Mouse (Mus musculus) embryonic facial prominence, embryonic 15.5 days (tissue): ENCODE results near the gene Prss48. TPM values are rescaled to one million over a fixed set of nuclear protein-coding genes. Genes with fewer than 3 reads are reported as not detected.

Source experiments
- polyA plus RNA-seq: library from polyadenylated mRNA; unstranded; fragments of >200 nt; fragmentation: Nextera tagmentation; extraction: Ambion mirVana; gene quantifications from 2 replicates; pipeline ENCODE4 v1.2.1, GENCODE M21; 2015

Prss48 gene
- polyA plus RNA-seq, 1 experiment from 2014 or later: not detected

Other genes with a start within 250 kb of the Prss48 start
- 8.8 and 9.4 TPM in 2 replicates for gene Fam160a1, start 185.2 kb downstream of the Prss48 start, polyA plus RNA-seq
- gene Glt28d2, start 115.0 kb downstream of the Prss48 start, polyA plus RNA-seq: 3.4 and 3.8 TPM in 2 replicates
- 12.8 and 18.1 TPM in 2 replicates for gene Gm37240, start 115.0 kb downstream of the Prss48 start, polyA plus RNA-seq
- gene Sh3d19, start 31.4 kb downstream of the Prss48 start, polyA plus RNA-seq: 35.3 and 36.3 TPM in 2 replicates
- gene Rps3a1, start 140.2 kb upstream of the Prss48 start, polyA plus RNA-seq: 1,231 and 1,256 TPM in 2 replicates
- gene Lrba, start 222.2 kb upstream of the Prss48 start, polyA plus RNA-seq: 4.7 and 5.6 TPM in 2 replicates